Mouse (Mus musculus): Measurements from ENCODE around the gene Thbs4.
"Not testable (repeated sequence)": the region's sequence is repeated elsewhere in the genome, so short reads cannot be mapped to it uniquely, and the experiment has no call there.

The Thbs4 gene

DNA sequence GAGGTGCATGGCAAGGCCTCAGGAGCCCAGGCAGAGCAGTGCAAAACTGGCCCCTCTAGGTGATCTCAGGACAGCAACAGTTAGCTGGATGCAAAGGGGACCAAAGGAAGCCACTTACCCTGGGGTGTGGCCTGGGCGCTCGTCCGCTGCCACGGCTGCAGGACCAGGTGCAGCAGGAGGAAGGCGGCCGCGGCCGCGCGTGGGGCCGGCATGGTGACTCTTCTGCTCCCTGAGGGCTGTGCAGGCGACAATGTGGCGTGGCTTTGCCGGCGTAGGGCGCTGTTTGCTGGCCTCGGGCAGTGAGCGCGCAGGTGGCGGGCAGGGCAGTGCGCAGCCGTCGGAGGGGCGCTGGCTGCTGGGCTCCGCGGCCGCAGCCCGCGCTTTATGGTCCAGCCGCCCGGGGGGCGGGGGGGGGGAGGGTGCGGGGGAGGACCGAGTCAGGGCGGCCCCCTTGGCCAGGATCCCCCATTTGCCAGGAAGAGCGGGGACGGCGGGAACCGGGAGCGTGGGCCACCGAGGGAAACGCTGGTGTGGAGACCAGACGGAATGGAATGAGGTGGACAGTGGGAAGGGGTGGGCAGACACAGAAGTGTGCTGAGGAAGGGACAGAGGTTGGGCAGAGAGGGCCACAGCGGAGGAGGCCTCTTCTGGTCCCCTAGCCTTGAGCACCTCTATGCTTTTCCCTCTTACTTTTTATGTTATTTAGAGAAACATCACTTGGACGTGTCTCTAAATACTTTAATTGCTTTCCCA lies at the start of gene Thbs4:
Thbs4 (minus strand) TSS at position 357 of the 753 bp plus-strand sequence.
- in situ Hi-C loops (cut with MboI; ENCODE audit: unreplicated experiment in 2 of 2) = no loop called here

DNA sequence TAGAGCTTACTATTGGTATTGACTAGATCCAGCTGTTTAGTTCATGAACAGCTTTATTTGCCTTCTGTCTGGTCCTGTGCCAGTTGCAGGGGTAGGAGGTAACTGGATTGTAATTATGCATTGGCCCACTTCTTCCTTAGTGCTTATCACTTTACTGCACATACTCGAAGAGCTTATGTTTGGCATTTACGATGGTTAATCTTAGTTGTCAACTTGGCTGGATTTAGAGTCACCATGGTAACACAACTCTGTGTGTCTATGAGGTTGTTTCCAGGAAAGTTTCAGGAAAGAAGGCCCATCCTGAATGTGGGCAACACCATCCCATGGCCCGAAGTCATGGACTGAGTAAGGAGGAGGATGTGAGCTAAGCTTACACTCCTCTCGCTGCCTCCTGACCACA lies 38.5 kb upstream of the Thbs4 start:
- in situ Hi-C loops (cut with MboI; ENCODE audit: unreplicated experiment in 2 of 2) = no loop called here

DNA sequence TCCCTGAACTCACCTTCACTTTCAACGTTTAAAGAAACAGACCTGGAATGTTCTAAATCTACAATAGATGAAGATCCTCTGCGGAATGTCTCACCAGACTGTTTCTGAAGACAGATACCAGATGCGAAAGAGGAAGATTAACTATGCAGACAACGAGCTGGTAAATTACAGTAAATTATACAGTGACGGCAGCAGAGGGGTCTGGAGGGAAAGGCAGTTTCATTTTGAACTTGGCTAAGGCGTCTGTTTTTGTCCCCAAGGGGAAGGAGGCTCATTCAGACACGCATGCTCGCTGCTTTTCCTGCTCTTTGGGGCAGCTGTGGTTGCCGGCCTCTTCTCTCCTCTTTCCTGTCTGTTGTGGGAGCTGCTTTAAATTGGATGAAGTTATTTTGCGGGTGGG lies 34.2 kb upstream of the Thbs4 start:
- in situ Hi-C loops (cut with MboI; ENCODE audit: unreplicated experiment in 2 of 2) = no loop called here

DNA sequence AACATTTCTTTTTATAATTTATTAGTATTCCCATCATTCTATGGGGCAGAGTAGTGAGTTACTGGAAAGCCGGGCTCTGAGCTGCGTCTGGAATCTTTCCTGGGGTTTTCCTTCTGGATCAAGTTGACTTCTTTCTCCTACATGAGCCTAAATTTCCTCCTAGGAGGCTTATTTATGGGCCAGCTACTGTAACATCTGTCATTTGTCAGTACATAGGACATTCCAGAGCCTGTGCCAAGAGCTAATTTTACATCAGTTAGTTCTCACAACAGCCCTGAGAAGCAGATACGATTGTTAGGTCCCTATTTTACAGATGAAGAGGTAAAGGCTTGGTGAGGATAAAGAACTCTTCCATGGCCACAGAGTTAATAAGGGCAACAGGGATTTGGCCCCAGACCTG lies 22.7 kb upstream of the Thbs4 start:
- in situ Hi-C loops (cut with MboI; ENCODE audit: unreplicated experiment in 2 of 2) = no loop called here

DNA sequence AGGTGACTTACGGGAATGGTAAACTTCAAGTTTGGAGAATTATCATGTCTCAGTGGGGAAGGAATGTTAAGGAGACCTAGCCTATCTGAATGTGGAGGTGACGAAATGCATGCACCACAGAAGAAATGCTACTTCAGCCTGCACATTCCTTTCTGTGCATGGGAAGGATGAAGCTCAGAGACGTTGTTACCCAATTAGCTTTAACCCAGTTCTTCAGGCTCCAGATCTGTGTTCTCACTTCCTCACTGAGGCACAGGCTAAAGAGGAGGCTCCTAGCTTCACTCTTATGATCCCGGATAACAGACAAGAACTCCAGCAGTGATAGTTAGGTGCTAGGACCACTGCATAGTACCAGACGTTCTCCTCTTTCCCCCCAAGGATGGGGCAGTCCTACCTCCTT lies 21.7 kb upstream of the Thbs4 start:
- in situ Hi-C loops (cut with MboI; ENCODE audit: unreplicated experiment in 2 of 2) = no loop called here

DNA sequence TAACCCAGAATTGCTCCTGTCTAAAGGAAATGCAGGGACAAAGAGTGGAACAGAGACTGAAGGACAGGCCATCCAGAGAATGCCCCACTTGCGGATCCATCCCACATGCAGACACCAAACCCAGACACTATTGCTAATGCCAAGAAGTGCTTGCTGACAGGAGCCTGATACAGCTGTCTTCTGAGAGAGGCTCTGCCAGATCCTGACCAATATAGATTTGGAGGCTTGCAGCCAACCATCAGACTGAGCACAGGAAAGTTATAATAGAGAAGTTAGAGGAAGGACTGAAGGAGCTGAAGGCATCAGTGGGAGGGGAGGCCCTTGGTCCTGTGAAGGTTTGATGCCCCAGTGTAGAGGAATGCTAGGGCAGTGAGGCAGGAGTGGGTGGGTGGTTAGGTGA lies 16.0 kb upstream of the Thbs4 start:
- in situ Hi-C loops (cut with MboI; ENCODE audit: unreplicated experiment in 2 of 2) = not testable (repeated sequence)

DNA sequence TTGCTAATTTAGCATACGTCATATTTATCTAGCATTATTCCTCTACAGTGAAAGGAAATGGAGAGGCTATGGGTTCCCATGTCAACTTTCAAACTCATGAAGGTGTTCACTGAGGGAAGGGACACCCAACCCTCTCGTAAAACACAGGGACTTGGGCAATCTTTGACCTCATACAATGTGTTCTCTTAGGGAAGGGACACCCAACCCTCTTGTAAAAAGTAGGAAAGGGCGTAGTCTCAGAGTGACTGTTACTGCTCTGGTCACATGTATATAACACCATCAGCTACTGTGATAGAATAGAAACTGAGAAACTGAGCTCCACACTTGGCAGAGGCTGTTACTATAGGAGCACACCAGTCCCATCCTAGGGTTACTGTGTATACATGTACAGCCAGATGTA lies 13.2 kb upstream of the Thbs4 start:
- in situ Hi-C loops (cut with MboI; ENCODE audit: unreplicated experiment in 2 of 2) = no loop called here

DNA sequence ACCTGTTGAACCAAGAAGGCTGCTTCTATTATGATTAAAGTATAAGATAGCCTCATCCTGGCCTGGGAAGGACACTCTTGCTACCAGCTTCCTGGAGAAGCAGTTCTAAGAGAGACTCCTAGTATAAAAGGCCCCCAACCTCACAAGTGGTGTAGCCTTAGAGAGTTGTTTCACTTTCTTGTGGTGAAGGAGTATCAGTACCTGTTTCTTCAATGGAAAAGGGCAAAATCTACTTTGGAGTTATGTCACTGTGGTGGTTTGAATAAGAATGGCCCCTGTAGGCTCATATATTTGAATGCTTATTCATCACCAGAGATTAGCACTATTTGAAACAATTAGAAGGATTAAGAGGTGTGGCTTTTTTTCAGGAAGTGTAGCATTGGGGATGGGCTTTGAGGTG lies 12.2 kb upstream of the Thbs4 start:
- in situ Hi-C loops (cut with MboI; ENCODE audit: unreplicated experiment in 2 of 2) = no loop called here

DNA sequence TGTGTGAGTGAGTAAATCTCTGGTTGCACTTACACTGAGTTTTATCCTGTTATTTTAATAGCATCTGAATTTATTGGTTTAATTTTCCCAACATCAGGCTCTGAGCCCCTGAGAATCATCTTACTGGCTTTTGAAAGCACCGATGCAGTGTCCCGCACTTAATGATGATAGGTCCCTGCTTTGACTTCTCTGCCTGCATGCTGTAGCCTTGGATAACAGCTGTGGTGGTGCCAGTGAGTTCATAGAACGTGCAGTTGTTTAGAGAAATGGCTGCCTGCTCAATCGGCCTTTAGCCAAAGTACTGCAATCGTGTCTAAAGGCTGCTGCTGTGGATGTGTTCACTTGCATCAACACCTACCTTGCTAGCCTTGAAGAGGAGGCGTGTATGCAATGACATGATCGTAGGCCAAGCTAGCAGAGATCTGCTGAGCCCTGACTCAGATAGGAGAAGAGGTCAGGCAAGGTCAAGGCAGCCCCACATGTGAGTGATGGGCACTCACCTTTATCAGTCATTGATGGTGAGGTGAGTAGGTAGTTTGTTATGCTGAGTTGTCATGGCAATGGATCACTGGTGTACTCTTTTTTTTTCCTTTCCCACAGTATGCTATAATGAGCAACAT lies 4.8 kb upstream of the Thbs4 start:
- in situ Hi-C loops (cut with MboI; ENCODE audit: unreplicated experiment in 2 of 2) = no loop called here

DNA sequence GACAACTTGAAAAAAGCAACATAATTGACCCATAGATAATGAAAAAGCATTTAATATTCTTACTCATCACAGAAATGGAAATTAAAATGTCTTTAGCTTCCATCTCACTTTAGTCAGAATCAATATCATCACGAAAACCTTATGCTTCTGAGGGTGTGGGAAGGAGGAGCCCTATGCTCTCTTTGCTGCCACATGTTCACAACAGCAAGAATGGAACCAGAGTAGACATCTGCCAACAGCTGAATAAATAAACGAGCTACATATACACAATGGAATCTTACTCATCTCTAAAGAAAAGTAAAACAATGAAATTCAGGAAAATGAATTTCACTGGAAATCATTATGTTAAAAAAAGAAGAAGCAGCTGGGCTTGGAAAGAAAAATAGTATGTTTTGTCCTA lies 4.2 kb upstream of the Thbs4 start:
- in situ Hi-C loops (cut with MboI; ENCODE audit: unreplicated experiment in 2 of 2) = no loop called here

DNA sequence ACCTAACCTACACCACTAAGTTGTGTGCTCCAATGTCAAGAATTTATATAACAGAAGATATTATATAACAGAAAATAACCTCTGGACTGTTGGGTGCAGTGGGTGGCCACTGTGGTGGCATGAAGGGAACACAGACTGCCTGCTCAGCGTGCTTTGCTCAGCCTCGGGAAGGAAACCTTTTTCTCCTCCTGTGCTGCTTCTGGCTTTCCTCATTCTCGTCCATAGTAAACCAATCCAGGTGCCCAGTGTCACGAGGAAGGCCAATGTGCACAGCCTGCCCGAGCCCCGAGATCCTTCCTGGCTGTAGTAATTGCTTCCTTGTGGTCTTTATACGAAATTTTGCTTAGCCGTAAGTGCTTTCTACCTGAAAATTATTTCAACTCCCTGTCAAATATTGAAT lies 982 bp downstream of the Thbs4 start:
- in situ Hi-C loops (cut with MboI; ENCODE audit: unreplicated experiment in 2 of 2) = no loop called here

DNA sequence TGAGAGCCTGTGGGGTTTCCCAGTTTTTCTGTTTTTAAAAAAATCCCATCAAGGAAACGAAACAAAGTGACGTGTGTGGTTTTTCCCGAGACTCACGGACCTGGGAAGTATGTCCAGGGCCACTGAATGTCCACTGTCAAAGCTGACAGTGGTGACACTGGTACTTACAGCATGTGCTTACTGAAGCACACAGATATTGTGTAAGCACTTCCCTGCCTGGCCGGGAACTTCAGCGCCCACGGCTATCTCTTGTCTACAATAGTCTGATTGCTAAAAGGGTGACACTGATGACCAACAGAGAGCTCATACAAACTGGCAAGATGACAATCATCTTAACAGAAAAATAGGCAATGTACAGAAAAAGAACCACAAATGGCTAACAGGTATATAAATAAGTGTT lies 3.1 kb downstream of the Thbs4 start:
- in situ Hi-C loops (cut with MboI; ENCODE audit: unreplicated experiment in 2 of 2) = no loop called here

DNA sequence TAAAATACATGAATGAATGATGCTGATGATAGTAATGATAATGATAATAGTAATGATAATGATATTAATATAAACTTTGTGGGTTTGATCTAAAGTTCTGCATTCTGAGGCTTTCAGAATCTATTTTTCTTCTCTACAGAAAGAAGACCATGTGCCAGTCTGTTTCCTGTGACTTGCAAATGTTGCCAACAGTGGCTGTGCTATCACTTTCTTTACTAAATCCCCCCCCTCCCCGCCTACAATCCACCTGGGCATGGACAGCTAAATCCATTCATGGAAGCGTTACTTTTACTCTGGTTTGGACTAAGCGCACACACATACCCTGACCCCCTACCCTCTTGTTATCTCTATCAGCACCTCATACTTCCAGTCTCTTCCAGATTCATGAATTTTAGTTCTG lies 10.3 kb downstream of the Thbs4 start:
- in situ Hi-C loops (cut with MboI; ENCODE audit: unreplicated experiment in 2 of 2) = no loop called here

DNA sequence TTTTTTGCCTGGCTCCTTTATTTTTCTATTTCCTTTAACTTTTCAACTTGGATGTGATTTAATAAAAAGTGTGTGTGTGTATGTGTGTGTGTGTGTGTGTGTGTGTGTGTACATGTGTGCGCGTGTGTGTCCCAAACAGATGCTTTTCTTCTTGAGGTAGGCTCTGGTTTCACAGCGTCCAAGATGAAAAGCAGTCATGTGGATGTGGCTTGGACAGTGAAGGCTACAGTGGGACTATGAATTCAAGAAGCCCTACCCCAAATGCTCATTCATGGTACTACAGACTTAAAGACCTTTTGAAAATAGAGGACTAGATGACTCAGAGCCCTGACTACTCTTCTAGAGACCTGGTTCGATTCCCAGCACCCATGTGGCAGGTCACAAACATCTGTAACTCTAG lies 11.1 kb downstream of the Thbs4 start:
- in situ Hi-C loops (cut with MboI; ENCODE audit: unreplicated experiment in 2 of 2) = no loop called here

DNA sequence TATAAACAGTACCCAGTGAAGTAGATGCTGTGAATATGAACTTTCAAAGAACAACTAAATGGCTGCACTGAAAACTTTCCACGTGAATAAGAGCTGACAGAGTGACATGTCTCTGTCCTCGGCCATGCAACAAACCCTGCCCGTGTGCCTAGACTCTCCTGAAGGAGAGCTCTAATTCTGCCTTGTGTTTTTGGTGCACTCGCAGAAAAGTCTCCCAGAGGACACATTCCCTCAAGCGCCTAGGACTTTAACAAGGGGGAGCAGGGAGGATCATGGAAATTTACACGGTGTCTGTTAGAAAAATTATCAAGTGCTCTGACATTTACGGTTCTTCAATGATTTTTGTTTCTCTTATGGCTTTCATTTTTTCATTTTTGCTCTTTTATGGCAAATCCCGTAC lies 13.7 kb downstream of the Thbs4 start:
- in situ Hi-C loops (cut with MboI; ENCODE audit: unreplicated experiment in 2 of 2) = no loop called here

DNA sequence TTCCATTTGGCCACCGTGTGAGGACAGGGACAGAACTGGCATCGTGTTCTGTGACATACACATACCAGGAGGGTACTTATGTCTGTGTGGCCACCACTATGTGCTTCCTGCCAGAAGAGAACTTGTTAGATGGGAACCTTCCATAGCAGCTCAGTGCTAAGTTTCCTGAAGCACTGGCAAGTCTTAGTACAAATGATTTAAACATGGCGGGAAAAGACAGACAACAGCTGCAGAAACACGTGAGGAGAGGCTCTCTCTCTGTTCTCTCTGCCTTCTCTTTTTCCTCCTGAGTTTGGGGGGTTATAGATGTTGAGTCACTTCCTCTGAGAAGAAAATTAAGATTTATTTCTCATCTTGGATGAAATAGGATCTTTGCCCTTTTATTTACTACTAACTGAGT lies 14.5 kb downstream of the Thbs4 start:
- in situ Hi-C loops (cut with MboI; ENCODE audit: unreplicated experiment in 2 of 2) = no loop called here

DNA sequence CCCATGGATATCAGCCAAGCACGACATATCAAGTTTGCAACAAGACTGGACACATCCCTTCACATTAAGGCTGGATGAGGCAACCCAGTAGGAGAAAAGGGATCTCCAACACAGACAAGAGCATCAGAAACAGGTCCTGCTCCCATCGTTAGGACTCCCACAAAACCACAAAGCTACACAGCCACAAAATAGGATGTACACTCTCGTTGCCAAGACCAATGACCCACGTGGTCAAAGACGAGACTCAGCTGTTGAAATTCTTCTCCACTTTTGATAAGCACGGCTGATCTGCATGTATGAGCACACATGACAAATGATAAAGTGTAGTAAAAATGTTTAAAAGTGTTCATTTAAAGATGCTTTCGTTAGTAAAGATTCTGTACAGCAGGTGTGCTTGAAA lies 16.0 kb downstream of the Thbs4 start:
- in situ Hi-C loops (cut with MboI; ENCODE audit: unreplicated experiment in 2 of 2) = no loop called here

DNA sequence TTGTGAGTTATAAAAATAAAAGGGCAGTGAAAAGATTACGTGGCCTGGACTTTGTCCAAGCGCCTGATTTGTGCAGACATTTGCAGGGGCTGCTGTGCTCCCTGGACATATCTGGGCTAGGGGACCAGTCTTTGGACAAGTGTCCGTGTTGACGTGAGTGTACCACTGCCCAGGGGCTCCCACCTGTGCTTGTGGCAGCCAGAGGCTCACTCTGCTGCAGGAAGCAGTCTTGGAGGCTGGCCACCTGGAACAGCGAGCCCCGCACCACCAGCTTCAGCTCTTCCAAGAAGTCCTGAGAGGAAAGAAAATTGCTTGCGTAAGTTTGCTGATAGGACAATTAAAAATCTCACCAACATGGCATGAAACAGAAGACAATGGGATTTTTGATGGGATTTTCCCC lies 18.7 kb downstream of the Thbs4 start:
- in situ Hi-C loops (cut with MboI; ENCODE audit: unreplicated experiment in 2 of 2) = no loop called here

DNA sequence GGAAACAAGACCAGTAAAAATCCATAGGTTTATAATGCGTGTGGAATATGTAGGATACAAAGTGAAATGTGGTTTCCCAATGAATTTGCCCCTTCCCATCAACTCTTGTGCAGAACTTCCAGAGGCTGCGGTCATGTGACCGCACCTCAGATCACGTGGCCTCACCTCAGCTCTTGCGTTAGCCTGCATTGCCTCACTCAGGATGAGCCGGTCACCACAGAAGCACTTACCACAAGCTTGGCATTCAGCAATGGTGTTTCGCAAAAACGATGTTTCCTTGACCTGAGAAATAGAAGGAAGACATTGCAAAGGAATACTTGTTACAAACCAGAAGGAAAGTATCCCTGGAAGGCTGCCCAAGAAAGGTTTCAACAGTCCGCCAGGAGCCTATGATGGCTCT lies 19.7 kb downstream of the Thbs4 start:
- in situ Hi-C loops (cut with MboI; ENCODE audit: unreplicated experiment in 2 of 2) = no loop called here

DNA sequence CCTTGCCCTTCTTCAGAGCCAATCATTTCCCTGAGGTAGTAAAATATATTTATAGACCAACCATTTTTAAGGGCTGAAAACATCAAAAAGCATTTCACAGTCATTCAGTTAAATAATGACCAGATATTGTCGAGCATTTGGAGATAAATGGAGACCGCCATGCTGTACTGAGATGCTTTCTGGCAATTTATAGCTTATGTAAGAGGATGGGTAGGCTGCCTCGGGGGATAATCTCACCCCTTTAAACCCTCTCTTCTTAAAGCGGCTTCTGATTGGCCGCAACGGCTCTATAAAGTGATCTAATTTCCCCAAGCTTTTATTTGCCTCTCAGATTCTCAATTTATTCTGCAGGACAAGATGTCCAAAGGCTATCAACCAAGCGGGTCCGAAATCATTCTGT lies 22.1 kb downstream of the Thbs4 start:
- in situ Hi-C loops (cut with MboI; ENCODE audit: unreplicated experiment in 2 of 2) = no loop called here

DNA sequence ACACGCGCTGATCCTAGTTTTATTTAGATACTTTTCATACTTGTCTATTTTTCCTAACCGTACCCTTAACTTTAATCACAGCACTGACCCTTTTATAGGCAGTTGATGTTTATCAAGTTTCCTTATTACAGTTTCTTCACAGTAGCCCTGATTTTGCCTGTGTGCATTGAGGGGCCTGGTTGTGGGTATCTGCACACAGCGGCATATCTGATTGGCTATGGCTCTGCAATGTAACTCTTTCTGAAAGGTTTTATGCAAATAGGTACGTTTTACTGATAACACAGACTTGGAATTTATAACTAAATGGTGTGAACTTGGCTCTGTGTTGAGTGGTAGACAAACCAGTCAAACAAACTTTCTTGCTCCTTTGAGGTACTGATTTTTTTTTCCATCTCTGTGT lies 23.1 kb downstream of the Thbs4 start:
- in situ Hi-C loops (cut with MboI; ENCODE audit: unreplicated experiment in 2 of 2) = no loop called here

DNA sequence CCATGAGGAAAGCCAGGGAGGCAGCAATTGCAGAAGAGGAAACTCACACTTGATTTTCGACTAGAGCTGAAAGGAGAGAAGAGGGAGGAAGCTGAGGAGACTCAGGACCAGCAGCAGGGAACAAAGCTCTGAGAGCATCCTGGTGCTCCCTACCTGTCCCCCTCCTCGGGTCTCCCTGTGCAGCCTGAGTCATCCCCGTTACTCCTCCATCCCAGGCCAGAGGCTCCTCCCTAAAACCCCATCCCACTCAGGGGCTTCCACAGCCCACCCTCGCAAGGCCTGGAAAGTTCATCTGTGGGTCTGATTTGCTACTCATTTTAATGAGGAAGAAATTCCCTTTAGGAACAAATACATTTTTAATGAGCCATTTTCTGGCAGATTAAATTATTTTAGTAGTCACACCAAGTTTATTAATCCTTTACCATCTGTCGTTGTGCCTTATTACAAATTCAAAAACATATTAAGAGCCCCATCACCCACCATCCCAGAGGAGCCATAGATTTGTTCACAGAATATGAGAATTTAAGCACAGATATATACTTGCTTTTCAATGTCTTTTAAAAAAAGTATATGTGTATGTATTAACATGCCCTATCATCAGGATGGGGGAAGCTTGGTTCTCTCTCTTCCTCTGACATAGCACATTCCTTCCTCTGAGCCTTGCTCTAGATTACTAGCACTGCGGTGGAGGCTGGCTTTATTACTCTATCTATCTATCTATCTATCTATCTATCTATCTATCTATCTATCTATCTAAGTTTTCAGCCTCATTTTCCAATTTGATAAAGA lies 29.0 kb downstream of the Thbs4 start:
- in situ Hi-C loops (cut with MboI; ENCODE audit: unreplicated experiment in 2 of 2) = no loop called here
